Mouse (Mus musculus): Measurements from ENCODE around the gene Sim2.

Gene Sim2

GRCm38 (mm10) chr16:94078318-94079074, 6.2 kb upstream of the Sim2 start:
- DNase-seq (ENCODE audit: extremely low spot score, low spot score): peak; percentile 59

GRCm38 (mm10) chr16:94079075-94079855, 5.5 kb upstream of the Sim2 start:
- peak; percentile 71 for DNase-seq (ENCODE audit: extremely low spot score, low spot score)

GRCm38 (mm10) chr16:94079856-94080555, 4.7 kb upstream of the Sim2 start:
- peak; percentile 48 for DNase-seq (ENCODE audit: extremely low spot score, low spot score)

GRCm38 (mm10) chr16:94081596-94081995, 3.1 kb upstream of the Sim2 start:
- peak; percentile 22 for DNase-seq (ENCODE audit: extremely low spot score, low spot score)

GRCm38 (mm10) chr16:94081996-94082708, 2.6 kb upstream of the Sim2 start:
- peak; percentile 40 for DNase-seq (ENCODE audit: extremely low spot score, low spot score)

- peak; percentile 58 for DNase-seq (ENCODE audit: extremely low spot score, low spot score)
Measured at GRCm38 (mm10) chr16:94082960-94083847, 1.5 kb upstream of the Sim2 start.

- DNase-seq (ENCODE audit: extremely low spot score, low spot score): peak; percentile 74
Measured at GRCm38 (mm10) chr16:94083848-94084525, 744 bp upstream of the Sim2 start.

- peak; percentile 75 for DNase-seq (ENCODE audit: extremely low spot score, low spot score)
Measured at GRCm38 (mm10) chr16:94085603-94086285, 1.0 kb downstream of the Sim2 start.

- peak; percentile 78 for DNase-seq (ENCODE audit: extremely low spot score, low spot score)
Measured at GRCm38 (mm10) chr16:94086701-94087569, 2.2 kb downstream of the Sim2 start.

- peak; percentile 50 for DNase-seq (ENCODE audit: extremely low spot score, low spot score)
Measured at GRCm38 (mm10) chr16:94087570-94088225, 3.0 kb downstream of the Sim2 start.

- peak; percentile 37 for DNase-seq (ENCODE audit: extremely low spot score, low spot score)
Measured at GRCm38 (mm10) chr16:94088226-94088748, 3.6 kb downstream of the Sim2 start.

GRCm38 (mm10) chr16:94088819-94089692, 4.3 kb downstream of the Sim2 start:
- DNase-seq (ENCODE audit: extremely low spot score, low spot score): peak; percentile 47

- peak; percentile 49 for DNase-seq (ENCODE audit: extremely low spot score, low spot score)
Measured at GRCm38 (mm10) chr16:94092511-94093150, 7.9 kb downstream of the Sim2 start.

- peak; percentile 64 for DNase-seq (ENCODE audit: extremely low spot score, low spot score)
Measured at GRCm38 (mm10) chr16:94093151-94093863, 8.6 kb downstream of the Sim2 start.
